Mouse (Mus musculus) erythroblast, embryonic 14.5 days (primary cell): ENCODE data around the gene B3gnt6. TPM values are rescaled to one million over a fixed set of nuclear protein-coding genes. Genes with fewer than 3 reads are reported as not detected.
"Not testable (repeated sequence)": the region's sequence is repeated elsewhere in the genome, so short reads cannot be mapped to it uniquely, and the experiment has no call there.

Experiments
- H3K27me3 ChIP-seq: 2 replicates; pipeline ENCODE4 v1.6.1; 2012; ENCODE audit warnings: inconsistent platforms; ENCODE audit not compliant: control insufficient read depth
- H3K36me3 ChIP-seq: 2 replicates; pipeline ENCODE4 v1.6.1; 2012; ENCODE audit warnings: mild to moderate bottlenecking, inconsistent platforms; ENCODE audit not compliant: control insufficient read depth
- H3K4me1 ChIP-seq: 2 replicates; pipeline ENCODE4 v1.6.1; 2012; ENCODE audit warnings: inconsistent platforms; ENCODE audit not compliant: control insufficient read depth
- H3K4me3 ChIP-seq: replicated peaks from 2 replicates; pipeline ENCODE3; 2012; ENCODE audit warnings: moderate library complexity, mild to moderate bottlenecking, inconsistent platforms
- H3K9me3 ChIP-seq: 2 replicates; pipeline ENCODE4 v1.6.1; 2012; ENCODE audit warnings: low read length, inconsistent platforms, mixed read lengths; ENCODE audit not compliant: control insufficient read depth
- GATA1 ChIP-seq: IDR thresholded peaks from 2 replicates; pipeline ENCODE4 v1.6.1; 2012; ENCODE audit warnings: low read length, inconsistent platforms, mixed read lengths
- TAL1 ChIP-seq: IDR thresholded peaks from 3 replicates; pipeline ENCODE4 v1.6.1; 2012; ENCODE audit warnings: low read length, inconsistent platforms, mixed read lengths
- polyA plus RNA-seq: library from polyadenylated mRNA; stranded (reverse); fragments of >175 nt; gene quantifications from 2 replicates; pipeline ENCODE4 v1.2.3, GENCODE M21; 2012

Gene B3gnt6
- polyA plus RNA-seq, 1 experiment, result not detected

DNA sequence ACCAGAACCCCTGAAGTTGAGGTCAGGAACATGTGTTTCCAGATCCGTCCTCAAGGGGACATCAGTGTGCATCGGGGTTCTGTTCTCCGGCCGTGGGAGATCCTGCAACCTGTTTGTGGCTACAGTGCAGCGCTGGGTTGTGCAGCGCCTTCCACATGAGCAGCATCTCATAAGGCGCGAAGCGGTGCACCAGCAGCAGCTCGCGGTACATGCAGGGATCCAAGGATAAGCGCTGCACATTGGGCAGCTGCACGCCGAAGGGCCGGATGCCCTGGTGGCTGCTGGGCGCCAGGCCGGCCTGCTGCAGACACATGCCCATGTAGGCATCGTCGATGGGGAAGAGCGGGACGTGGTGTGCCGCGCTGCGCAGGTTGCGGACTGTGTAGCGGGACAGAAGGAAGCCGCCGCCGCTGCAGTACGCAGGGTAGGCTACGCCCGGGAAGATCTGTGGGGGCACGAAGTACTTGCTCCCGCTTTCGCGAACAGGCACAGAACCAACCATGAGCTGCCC, 5.7 kb downstream of the B3gnt6 start:
- peaks cover 67% of the 10 kb centered on the region for H3K27me3 ChIP-seq
- H3K4me1 ChIP-seq, result peaks cover 23% of the 10 kb centered on the region

DNA sequence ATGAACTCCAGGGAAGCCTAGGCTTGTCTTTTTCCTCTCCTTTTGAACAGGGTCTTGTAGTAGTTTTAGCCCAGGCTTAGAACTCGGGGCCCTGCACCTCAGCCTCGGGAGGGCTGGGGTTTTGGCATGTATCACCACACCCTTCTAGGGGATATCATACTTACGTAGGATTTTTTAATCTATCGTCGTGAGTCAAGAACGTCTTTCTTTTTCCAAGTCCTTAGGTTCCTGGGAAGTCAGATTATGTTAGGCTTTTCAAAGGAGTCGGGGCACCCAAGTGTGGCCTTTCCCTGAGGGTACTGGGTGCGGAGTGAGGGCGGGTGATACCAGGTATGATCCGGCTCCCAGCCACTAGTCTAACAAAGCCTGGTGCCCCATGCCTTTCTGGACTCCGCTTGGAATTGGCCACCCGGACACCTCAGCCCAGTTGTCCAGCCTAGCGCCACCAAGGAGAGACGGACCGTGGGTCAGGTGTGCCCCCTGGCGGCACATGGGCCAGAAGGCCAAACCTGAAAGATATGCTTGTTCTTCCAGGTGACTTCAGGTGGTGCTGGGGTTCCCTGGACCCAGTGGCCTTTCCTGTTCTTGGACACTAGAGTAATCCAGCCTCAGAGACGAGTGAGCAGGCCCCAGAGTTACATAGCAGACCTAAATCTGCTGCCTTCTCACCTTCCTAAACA, 7.6 kb downstream of the B3gnt6 start:
- peaks cover 23% of the 10 kb centered on the region for H3K4me1 ChIP-seq
- H3K36me3 ChIP-seq, result no peaks in the 10 kb centered on the region
- peaks cover 13% of the 10 kb centered on the region; the same call in 1 of the 2 replicates for H3K9me3 ChIP-seq
- TF ChIP-seq GATA1 (no peak), TAL1 (no peak)
- H3K4me3 ChIP-seq, result no peak overlapping the region
- H3K27me3 ChIP-seq, result peaks cover 53% of the 10 kb centered on the region

More for the DNA sequence above, 5.7 kb downstream of the B3gnt6 start:
- peaks cover 13% of the 10 kb centered on the region; the same call in 1 of the 2 replicates for H3K9me3 ChIP-seq
- TF ChIP-seq GATA1 (no peak), TAL1 (no peak)
- H3K4me3 ChIP-seq, result no peak overlapping the region
- no peaks in the 10 kb centered on the region for H3K36me3 ChIP-seq

DNA sequence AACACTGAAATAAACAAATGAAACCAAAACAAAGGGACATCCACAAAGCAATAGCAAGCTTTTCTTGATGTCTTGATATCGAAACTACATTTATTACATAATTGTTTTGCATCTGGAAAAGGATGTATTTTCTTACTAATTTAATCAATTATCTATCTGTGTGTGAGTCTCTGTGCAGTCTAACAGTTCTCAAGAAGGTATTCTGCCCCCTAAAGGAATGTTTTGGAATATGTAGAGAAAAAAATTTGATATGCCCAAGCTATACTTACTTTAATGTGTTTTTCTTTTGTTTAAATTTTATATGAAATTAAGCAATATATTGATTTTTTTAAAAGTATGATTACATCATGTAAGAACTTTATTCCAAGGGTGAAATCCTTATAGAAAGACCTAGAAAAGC, 8.7 kb downstream of the B3gnt6 start:
- no peak for TF ChIP-seq GATA1
- H3K4me1 ChIP-seq, result peaks cover 23% of the 10 kb centered on the region
- peaks cover 13% of the 10 kb centered on the region; the same call in 1 of the 2 replicates for H3K9me3 ChIP-seq
- H3K27me3 ChIP-seq, result peaks cover 42% of the 10 kb centered on the region
- H3K36me3 ChIP-seq, result no peaks in the 10 kb centered on the region
- no peak overlapping the region for H3K4me3 ChIP-seq

DNA sequence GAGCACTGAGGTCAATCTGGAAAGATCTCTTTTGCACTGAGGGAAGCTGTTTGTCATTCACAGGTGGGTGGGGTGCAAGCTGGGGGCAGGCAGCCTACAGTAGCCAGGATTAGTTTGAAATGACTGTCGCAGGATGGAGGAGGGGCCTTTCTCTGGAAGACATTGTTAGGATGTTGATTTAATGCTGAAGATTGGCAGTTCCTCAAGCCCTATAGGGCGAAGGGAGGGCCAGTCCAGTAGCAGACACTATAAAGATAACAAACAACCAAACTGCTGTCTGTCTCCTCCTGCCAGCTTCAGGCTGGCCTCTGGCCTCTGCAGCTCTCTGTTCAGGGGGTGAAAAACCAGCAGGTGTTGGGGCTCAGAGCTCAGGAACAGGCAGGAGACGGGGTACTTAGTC, 9.5 kb downstream of the B3gnt6 start:
- peaks cover 34% of the 10 kb centered on the region for H3K27me3 ChIP-seq
- H3K9me3 ChIP-seq, result peaks cover 13% of the 10 kb centered on the region; the same call in 1 of the 2 replicates
- no peak overlapping the region for H3K4me3 ChIP-seq
- TF ChIP-seq GATA1, result no peak
- no peak for TF ChIP-seq TAL1
- H3K4me1 ChIP-seq, result peaks cover 23% of the 10 kb centered on the region
- H3K36me3 ChIP-seq, result no peaks in the 10 kb centered on the region

DNA sequence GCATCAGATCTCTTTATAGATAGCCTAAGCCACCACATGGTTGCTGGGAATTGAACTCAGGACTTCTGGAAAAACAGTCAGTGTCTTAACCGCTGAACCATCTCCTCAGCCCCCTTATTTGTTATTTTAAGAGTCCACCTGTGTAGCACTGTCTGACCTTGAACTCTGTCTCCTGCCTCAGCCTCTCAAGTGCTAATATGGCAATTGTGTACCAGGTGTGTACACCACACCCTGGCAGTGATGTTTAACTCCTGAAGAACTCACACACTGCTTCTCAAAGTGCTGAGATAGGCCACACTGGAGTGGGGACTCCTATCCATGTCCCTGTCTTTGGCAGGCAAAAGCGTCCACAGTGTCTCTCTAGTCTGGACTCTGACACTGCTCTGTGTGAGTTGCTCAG, 10.6 kb downstream of the B3gnt6 start:
- Histone ChIP-seq H3K27me3 (peaks cover 23% of the 10 kb centered on the region), H3K4me1 (peaks cover 15% of the 10 kb centered on the region), H3K4me3 (no peak overlapping the region), H3K9me3 (peaks cover 6% of the 10 kb centered on the region; the same call in 1 of the 2 replicates), H3K36me3 (no peaks in the 10 kb centered on the region; the same call in none of the 2 replicates)
- no peak for TF ChIP-seq GATA1
- TF ChIP-seq TAL1, result no peak

DNA sequence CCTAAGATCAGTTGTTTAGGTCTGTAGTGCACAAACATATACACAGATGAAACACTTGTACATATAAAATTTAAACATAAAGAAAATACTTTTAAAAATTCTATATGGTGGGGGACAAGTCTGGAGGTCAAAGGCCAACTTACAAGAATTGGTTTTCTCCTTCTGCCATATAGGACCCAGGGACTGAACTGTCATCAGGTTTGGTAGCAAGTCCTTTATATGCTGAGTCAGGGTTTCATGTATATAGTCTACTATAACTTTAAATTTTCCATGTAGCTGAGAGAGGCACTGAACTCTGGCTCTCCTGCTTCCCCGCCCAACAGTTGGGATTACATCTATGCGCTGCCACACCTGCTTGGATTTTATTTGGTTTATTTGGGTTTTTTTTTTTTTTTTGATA, 11.0 kb downstream of the B3gnt6 start:
- TF ChIP-seq TAL1 (no peak), GATA1 (no peak)

DNA sequence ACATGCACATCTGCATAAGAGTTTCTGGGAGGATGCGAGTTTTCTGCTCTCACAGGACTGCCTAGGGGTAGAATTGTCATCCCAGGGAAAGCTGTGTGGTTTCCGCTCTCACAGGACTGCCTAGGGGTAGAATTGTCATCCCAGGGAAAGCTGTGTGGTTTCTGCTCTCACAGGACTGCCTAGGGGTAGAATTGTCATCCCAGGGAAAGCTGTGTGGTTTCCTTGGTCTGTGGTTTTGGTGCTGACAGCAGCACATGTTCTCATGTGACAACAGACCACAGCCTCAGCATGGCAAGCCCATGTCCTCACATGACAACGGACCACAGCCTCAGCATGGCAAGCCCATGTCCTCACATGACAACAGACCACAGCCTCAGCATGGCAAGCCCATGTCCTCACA, 11.9 kb downstream of the B3gnt6 start:
- H3K4me3 ChIP-seq, H3K9me3 ChIP-seq, H3K36me3 ChIP-seq, H3K27me3 ChIP-seq: not testable (repeated sequence)
- H3K4me1 ChIP-seq, result peaks cover 12% of the 10 kb centered on the region

More for the DNA sequence above, 11.0 kb downstream of the B3gnt6 start:
- Histone ChIP-seq H3K4me3 (no peak overlapping the region), H3K4me1 (peaks cover 12% of the 10 kb centered on the region), H3K27me3 (peaks cover 18% of the 10 kb centered on the region), H3K36me3 (no peaks in the 10 kb centered on the region; the same call in none of the 2 replicates), H3K9me3 (peaks cover 2% of the 10 kb centered on the region; the same call in 1 of the 2 replicates)

DNA sequence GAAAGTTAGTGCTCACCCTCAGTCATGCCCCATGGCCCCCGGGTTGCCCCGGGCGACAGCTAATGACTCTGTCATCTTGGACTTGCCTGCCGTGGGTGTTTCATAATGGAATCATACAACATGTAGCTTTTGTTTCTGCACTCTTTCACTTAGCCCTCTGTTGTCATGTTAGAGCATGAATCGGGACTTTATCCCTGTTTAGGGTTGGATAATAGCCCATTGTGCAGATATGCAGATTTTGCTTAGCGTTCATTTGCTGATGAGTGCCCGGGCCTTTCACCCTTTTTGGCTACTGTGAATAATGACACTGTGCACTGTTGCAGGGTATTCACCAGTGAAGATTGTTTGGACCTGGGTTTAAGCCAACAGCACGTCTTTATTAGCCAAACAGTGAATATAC, 12.6 kb downstream of the B3gnt6 start:
- Histone ChIP-seq H3K4me1 (peaks cover 12% of the 10 kb centered on the region), H3K4me3 (no peak overlapping the region)
- no peak for TF ChIP-seq TAL1
- no peak for TF ChIP-seq GATA1

DNA sequence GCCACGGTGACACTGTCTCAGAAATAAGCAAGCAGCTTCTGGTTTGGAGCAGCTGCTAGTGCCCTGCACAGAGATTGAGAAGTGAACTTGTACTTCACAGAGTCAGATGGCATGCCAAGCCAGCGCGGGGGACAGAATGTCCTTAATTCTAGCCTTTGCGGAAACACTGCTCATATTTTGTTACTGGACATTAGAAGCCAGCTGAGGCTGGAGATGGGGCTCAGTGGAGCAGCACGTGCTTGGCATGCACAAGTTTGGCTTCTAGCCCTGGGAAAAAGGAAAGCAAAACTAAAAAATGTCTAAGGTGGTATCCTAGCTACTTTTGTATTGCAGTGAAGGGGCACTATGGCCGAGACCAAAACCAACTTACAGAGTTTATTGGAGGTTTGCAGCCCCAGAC, 14.0 kb downstream of the B3gnt6 start:
- TF ChIP-seq TAL1 (no peak), GATA1 (no peak)
- Histone ChIP-seq H3K9me3 (no peaks in the 10 kb centered on the region), H3K27me3 (no peaks in the 10 kb centered on the region; the same call in 1 of the 2 replicates), H3K4me1 (peaks cover 11% of the 10 kb centered on the region), H3K36me3 (no peaks in the 10 kb centered on the region; the same call in none of the 2 replicates), H3K4me3 (no peak overlapping the region)

More for the DNA sequence above, 12.6 kb downstream of the B3gnt6 start:
- Histone ChIP-seq H3K9me3 (no peaks in the 10 kb centered on the region), H3K27me3 (peaks cover 2% of the 10 kb centered on the region), H3K36me3 (no peaks in the 10 kb centered on the region; the same call in none of the 2 replicates)
